Mouse (Mus musculus): Measurements from ENCODE around the gene Plekhm3. TPM values are rescaled to one million over a fixed set of nuclear protein-coding genes. Genes with fewer than 3 reads are reported as not detected.
A peak's percentile ranks its signal among the peaks of the same experiment; 100 is the strongest.

Plekhm3 gene
- total RNA-seq, 2 experiments from 2014 or later, result 40.4 to 41.8 TPM

DNA sequence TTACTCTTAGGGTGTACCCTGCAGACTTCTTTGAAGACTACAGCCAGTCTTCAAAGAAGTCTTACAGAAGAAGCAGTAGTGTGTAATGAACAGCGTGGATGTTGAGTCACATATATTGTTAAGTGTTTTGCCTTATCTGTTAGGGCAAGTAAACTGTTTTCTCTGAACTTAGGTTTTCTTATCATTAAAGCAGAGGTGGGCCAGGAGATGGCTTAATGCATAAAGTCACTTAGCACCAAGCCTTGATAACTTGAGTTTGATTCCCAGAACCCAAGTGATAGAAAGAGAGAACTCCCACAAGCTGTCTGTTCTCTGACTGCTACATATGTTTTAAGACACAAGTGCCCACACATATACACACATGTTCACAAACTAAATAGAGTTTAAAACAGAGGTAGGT is 144.7 kb downstream of the Plekhm3 start:
- intact Hi-C loops (cut with DNase I), result no loop called here
- H3K4me3 ChIP-seq, result no peak overlapping the region
- H3K27ac ChIP-seq, result no peak overlapping the region
- no peak for DNase-seq (ENCODE audit: extremely low spot score in 1 of 2, low spot score in 2 of 2)
- TF ChIP-seq CTCF (IDR thresholded peaks at IDR 0.05), result no peak

DNA sequence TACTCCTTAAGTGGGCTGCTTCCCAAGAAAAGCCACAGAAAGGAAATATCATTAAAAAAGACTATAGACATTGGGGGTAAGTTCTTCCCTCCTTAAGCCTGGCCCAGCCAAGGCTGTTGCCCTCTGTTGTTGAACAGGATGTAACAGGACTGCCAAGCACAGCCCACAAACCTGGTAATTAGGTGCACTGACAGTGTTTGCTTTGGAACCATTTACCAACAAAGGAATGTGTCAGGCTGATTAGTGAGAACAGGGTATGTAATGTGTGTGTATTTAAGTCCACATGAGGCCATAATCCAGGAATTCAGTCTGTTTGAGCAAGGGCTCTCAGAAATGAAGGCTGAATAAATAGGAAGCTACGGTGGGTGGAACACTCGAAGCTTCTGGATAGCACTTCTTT is 147.5 kb downstream of the Plekhm3 start:
- DNase-seq (ENCODE audit: extremely low spot score in 1 of 2, low spot score in 2 of 2), result no peak
- TF ChIP-seq CTCF (IDR thresholded peaks at IDR 0.05), result no peak
- Histone ChIP-seq H3K4me3 (no peak overlapping the region), H3K27ac (no peak overlapping the region)
- intact Hi-C loops (cut with DNase I), result no loop called here

DNA sequence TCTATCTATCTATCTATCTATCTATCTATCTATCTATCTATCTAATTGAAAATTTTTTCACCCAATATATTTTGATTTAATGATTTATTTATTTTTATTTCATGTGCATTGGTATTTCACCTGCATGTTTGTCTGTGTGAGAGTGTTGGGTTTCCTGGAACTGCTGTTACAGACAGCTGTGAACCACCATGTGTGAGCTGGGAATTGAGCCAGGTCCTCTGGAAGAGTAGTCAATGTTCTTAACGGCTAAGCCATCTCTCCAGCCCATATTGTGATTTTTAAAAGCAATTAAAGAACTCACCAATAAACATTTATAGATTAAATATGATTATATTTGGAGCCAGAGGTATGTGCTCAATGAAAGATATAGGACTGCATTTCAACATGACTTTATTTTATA is 148.9 kb downstream of the Plekhm3 start:
- H3K27ac ChIP-seq, result no peak overlapping the region
- no peak for TF ChIP-seq CTCF (IDR thresholded peaks at IDR 0.05)
- DNase-seq (ENCODE audit: extremely low spot score in 1 of 2, low spot score in 2 of 2), result no peak
- intact Hi-C loops (cut with DNase I), result no loop called here
- no peak overlapping the region for H3K4me3 ChIP-seq

DNA sequence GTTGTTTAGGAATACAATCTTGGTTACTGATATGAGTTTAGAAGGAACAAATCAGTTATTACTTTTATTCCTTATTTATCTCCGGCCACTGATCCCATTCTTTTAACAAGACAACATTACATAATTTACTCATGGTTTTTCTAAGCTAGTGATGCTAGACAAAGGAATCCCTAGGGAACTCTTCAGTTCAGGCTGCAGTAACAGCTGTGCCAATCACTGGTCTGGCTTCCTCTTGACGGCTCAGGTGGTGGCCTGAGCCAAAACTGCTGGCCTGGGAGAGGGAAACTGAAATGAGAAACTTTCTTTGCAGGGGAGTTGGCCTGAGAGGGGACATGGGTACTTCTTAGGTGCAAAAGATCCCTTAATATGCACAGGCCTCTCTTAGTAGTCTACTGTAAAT is 151.4 kb downstream of the Plekhm3 start:
- intact Hi-C loops (cut with DNase I), result no loop called here
- no peak for TF ChIP-seq CTCF (IDR thresholded peaks at IDR 0.05)
- H3K4me3 ChIP-seq, result no peak overlapping the region
- DNase-seq (ENCODE audit: extremely low spot score in 1 of 2, low spot score in 2 of 2), result no peak
- H3K27ac ChIP-seq, result no peak overlapping the region

DNA sequence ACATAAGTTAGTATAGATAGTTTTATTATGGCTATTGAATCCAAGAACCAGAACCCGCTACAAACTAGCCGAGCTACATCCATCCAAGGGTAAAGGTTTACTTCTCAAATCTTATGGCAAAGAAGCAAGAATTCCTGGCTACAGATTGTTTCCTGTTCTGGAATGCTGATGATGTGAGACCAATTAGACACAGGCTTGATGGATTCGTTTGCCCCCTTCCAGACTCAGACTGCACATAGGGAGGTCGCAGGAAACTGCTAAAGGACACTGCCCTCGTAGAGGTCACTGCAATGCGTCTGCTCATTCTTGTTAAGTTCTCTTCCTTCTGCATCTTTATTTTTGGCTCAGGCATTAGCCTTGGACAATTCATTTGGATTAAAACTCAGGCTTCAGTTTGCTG is 154.0 kb downstream of the Plekhm3 start:
- intact Hi-C loops (cut with DNase I), result no loop called here
- Histone ChIP-seq H3K27ac (no peak overlapping the region), H3K4me3 (no peak overlapping the region)
- TF ChIP-seq CTCF (IDR thresholded peaks at IDR 0.05), result no peak
- no peak for DNase-seq (ENCODE audit: extremely low spot score in 1 of 2, low spot score in 2 of 2)

DNA sequence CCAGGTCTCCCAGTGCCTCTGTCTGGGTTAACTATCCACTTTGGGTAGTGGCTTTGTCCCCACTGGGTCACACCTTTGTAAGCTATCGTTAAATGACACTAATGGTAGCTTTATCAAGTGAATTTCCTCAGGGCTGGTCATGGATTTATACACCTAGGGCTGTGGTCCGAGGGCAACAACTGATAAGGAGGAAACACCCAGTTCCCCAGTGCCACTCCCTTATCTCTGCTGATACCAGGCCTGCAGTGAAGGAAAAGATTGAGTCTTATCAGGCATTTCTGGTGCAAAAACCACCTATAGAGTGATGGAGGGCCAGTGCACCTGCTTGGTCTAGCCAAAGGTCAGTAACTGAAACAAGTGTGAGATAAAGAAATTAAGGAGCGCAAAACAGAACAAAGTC is 159.0 kb downstream of the Plekhm3 start:
- Histone ChIP-seq H3K27ac (no peak overlapping the region), H3K4me3 (no peak overlapping the region)
- intact Hi-C loops (cut with DNase I), result no loop called here
- TF ChIP-seq CTCF (IDR thresholded peaks at IDR 0.05), result no peak
- no peak for DNase-seq (ENCODE audit: extremely low spot score in 1 of 2, low spot score in 2 of 2)

DNA sequence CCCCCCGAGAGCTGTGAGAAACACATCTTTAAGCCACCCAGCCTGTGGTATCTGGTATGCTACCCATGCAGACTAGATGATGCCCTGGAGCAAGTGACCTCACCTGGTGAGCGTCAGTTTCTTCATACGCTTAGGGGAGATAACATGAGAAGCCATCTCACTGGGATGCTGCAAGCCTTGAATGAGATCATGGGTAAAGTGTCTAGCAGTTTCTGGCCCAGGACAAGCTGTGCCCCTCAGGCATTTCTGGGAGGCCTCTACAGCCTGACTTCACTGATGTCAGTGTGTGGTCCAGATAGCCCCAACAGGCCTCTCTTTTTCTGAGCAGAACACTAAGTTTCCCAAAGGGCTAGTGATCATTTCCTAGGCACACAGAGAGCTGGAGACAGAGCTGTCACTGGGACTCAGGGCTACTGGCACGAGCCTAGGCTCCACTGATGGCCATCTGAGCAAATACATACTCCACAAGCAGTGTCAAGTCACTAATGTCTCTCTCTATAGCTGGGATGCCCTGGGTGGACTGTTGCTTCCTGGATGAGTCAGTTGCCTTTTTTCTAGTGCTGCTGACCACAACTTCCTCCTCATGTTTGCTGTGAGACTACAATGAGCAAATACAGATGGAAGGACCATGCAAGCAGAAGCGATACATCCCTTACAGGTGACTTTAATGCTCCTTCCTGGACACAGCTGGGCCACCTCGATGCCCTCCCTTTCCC is 159.6 kb downstream of the Plekhm3 start:
- intact Hi-C loops (cut with DNase I), result no loop called here
- no peak overlapping the region for H3K4me3 ChIP-seq
- DNase-seq (ENCODE audit: extremely low spot score in 1 of 2, low spot score in 2 of 2), result no peak
- H3K27ac ChIP-seq, result no peak overlapping the region
- no peak for TF ChIP-seq CTCF (IDR thresholded peaks at IDR 0.05)

DNA sequence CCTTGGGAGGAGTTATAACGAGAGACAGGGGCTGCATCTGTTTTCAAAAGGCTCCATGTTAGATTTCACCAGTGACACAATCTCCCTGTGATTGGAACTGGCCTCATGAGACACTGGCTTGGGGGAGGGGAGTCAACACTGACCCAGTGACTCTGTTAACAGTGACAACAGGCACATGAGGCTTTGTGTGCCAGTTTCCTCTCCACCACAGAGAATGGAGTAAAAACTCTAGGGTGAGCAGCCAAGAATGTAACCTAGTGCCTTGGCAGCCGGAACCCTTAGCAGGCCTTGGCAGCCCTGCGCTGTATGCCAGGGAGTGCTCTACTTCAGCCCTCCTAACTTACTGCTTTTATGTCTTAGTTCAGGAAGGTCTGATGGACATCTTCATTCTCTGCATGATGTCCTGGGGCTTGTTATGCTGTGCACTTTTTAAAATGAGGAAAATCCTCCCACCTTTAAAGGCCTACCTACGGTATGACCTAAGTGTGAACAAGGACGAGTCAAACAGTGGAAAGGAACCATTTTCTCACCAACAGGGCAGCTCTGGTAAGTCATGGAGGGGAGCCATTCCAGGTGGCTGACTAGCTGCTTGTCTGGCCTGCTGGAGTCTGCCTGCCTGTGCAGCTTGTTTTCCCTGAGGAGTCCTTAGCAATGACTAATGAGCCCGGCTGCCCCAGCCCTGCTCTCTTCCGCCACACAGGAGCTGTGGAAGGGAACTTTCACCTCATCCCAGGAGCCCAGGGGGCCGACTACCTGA is 161.2 kb downstream of the Plekhm3 start:
- DNase-seq (ENCODE audit: extremely low spot score in 1 of 2, low spot score in 2 of 2), result no peak
- no peak for TF ChIP-seq CTCF (IDR thresholded peaks at IDR 0.05)
- intact Hi-C loops (cut with DNase I), result no loop called here
- Histone ChIP-seq H3K4me3 (no peak overlapping the region), H3K27ac (no peak overlapping the region)

DNA sequence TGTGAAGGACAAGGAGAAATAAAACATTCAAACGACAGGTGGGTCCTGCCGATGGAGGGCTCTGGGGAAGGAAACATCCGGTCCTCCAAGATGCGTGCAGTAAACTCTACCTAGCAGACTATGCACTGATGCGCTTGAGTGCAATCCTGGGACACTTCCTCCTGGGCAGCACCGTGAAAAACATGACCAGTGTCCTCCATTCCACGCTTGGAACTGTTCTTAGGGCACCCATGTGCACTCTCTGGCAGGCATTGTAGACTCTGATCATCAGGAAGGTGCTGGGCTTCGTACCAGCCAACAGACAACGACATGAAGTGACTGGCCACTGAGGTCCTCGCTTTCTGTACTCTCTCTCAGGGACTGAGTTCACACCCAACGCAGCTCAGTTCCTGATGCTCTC is 162.5 kb downstream of the Plekhm3 start:
- H3K27ac ChIP-seq, result no peak overlapping the region
- H3K4me3 ChIP-seq, result no peak overlapping the region
- DNase-seq (ENCODE audit: extremely low spot score in 1 of 2, low spot score in 2 of 2), result no peak
- intact Hi-C loops (cut with DNase I), result no loop called here
- TF ChIP-seq CTCF (IDR thresholded peaks at IDR 0.05), result no peak

DNA sequence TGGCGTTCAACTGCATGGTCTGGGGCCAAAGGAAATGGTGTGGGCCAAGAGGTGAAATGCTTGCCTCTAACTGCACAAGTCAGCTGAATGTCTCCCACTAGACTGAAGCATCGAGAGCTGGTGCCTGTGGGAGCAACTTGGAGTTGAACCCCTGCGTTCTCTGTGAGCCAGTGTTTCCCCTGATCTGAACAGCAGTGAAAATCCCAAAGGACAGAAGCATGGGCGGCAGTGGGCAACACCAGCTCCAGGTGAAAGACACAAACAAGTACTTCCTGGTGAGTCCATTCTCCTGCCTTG is 163.4 kb downstream of the Plekhm3 start:
- intact Hi-C loops (cut with DNase I), result no loop called here
- peak overlapping the region; percentile 30; the same call in 1 of the 2 replicates for H3K27ac ChIP-seq
- no peak overlapping the region for H3K4me3 ChIP-seq
- no peak for DNase-seq (ENCODE audit: extremely low spot score in 1 of 2, low spot score in 2 of 2)
- TF ChIP-seq CTCF (IDR thresholded peaks at IDR 0.05), result no peak

DNA sequence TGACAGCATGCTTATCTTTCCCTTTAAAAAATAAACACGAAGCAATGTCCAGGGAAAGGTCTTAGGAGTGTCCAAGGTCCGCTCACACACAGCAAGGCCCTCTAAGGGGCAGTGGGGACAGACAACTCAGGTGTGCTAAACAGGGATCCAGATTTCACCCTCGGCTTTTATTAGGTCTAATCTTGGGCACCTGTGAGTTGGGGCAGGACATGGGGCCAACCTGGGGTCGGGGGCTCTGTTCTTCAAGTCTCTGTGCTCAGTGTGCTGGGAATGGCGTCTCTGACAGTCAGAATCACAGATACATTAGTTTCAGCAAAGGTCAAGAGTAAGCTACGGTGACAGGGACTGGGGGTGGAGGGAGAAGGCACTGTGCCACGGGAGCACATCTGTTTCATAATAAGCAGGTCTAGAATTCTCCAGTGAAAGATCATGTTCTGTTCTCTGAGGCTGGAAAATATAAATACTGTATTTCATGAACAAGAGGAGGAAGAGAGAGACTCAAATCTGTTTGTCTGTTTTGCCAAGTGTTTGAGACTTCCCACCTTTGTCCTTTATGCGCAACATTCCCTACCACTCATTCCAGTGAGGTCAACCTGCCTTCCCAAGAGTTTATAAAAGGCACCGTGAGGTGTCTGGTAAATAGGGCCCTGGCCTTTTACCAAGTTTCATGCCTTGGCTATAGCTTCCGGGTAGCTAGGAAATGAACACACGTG is 163.9 kb downstream of the Plekhm3 start:
- no peak overlapping the region for H3K4me3 ChIP-seq
- no peak for DNase-seq (ENCODE audit: extremely low spot score in 1 of 2, low spot score in 2 of 2)
- intact Hi-C loops (cut with DNase I), result no loop called here
- peak overlapping the region; percentile 30 for H3K27ac ChIP-seq
- TF ChIP-seq CTCF (IDR thresholded peaks at IDR 0.05), result no peak

DNA sequence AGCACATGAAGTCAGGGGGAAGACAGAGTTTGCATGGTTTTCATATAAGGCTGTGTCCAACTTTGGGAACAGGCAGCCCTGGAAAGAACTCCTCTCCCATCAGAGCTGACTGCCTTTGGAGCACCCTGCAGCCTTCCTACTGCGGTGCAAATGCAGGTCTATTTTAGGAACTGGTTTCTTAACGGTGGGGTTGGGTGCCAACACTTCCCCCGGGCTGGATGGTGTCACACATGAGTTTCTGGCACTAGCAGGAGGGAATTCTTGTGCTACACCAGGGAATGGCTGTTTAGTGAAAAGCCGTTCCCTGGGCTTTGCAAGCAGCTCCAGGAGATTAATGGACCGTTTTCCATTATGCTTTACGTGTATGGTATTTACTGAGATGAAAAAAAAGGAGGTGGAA is 164.8 kb downstream of the Plekhm3 start:
- TF ChIP-seq CTCF (IDR thresholded peaks at IDR 0.05), result no peak
- intact Hi-C loops (cut with DNase I), result loop anchor here (2.0 kb wide), 1 partner anchor 127 kb away; no protein-coding TSS in a partner anchor
- Histone ChIP-seq H3K4me3 (no peak overlapping the region), H3K27ac (peak overlapping the region; percentile 61)
- DNase-seq (ENCODE audit: extremely low spot score in 1 of 2, low spot score in 2 of 2), result peak; percentile 53 to 63
